Mouse (Mus musculus) liver, adult 2 months (tissue): ENCODE measurements around the gene Mysm1. TPM values are rescaled to one million over a fixed set of nuclear protein-coding genes. Genes with fewer than 3 reads are reported as not detected.

Experiments used
- DNase-seq: peaks from one replicate; pipeline ENCODE4 v3.0.0-alpha.2; 2011; ENCODE audit warnings: low read depth, low spot score; ENCODE audit errors: extremely low read depth
- H3K27ac ChIP-seq: fragments of 200-500 bp; replicated peaks from 2 replicates; pipeline ENCODE4 v1.5.1; 2012; ENCODE audit warnings: low read depth, mild to moderate bottlenecking, control low read depth, inconsistent platforms, low read length; ENCODE audit not compliant: insufficient read depth
- H3K27me3 ChIP-seq: fragments of 200-500 bp; 2 replicates; pipeline ENCODE4 v1.6.1; 2012; ENCODE audit warnings: mild to moderate bottlenecking, moderate library complexity, low read length, inconsistent platforms; ENCODE audit not compliant: control insufficient read depth, insufficient read depth
- H3K36me3 ChIP-seq: fragments of 200-500 bp; 2 replicates; pipeline ENCODE4 v1.6.1; 2012; ENCODE audit warnings: low read length, inconsistent platforms; ENCODE audit not compliant: control insufficient read depth, insufficient read depth
- H3K4me1 ChIP-seq: fragments of 200-500 bp; 2 replicates; pipeline ENCODE4 v1.6.1; 2011; ENCODE audit warnings: low read length; ENCODE audit not compliant: control insufficient read depth, insufficient read depth
- H3K4me3 ChIP-seq: fragments of 200-500 bp; 2 replicates; pipeline ENCODE4 v1.5.1; 2011; ENCODE audit warnings: low read depth, mild to moderate bottlenecking, control low read depth, low read length, moderate library complexity; ENCODE audit not compliant: insufficient read depth
- H3K79me2 ChIP-seq: fragments of 200-500 bp; 2 replicates; pipeline ENCODE4 v1.6.1; 2012; ENCODE audit warnings: inconsistent platforms, mild to moderate bottlenecking, low read length, moderate library complexity; ENCODE audit not compliant: control insufficient read depth, insufficient read depth
- H3K9ac ChIP-seq: fragments of 200-500 bp; 2 replicates; pipeline ENCODE4 v1.6.1; 2012; ENCODE audit warnings: low read depth, mild to moderate bottlenecking, control low read depth, inconsistent platforms, low read length
- CTCF ChIP-seq: fragments of 200-500 bp; IDR thresholded peaks from 2 replicates; pipeline ENCODE4 v1.5.1; 2011; ENCODE audit warnings: low read depth, low read length, control low read depth
- POLR2A ChIP-seq: fragments of 200-500 bp; IDR thresholded peaks from 2 replicates; pipeline ENCODE4 v1.6.1; 2011; ENCODE audit warnings: low read length, control low read depth; ENCODE audit not compliant: insufficient read depth; ENCODE audit errors: extremely low read depth
- WGBS: fragments of 180-500 bp; shearing (Covaris S2); methylation state at CpG from one replicate; pipeline ENCODE4 v1.1.7; 2018; 5-methylcytosine and 5-hydroxymethylcytosine counted together
- polyA plus RNA-seq: library from polyadenylated mRNA; depleted of rRNA; stranded (reverse); fragments of >200 nt; gene quantifications from 2 replicates; pipeline ENCODE4 v1.2.3, GENCODE M21; 2012; rRNA removed
- total RNA-seq: library from RNA; depleted of rRNA; stranded (reverse); fragments of >200 nt; gene quantifications from 2 replicates; pipeline ENCODE4 v1.2.3, GENCODE M21; 2014; rRNA removed

Gene Mysm1
- total RNA-seq (12.7 and 14.4 TPM in 2 replicates), polyA plus RNA-seq (1.6 and 1.8 TPM in 2 replicates)

DNA sequence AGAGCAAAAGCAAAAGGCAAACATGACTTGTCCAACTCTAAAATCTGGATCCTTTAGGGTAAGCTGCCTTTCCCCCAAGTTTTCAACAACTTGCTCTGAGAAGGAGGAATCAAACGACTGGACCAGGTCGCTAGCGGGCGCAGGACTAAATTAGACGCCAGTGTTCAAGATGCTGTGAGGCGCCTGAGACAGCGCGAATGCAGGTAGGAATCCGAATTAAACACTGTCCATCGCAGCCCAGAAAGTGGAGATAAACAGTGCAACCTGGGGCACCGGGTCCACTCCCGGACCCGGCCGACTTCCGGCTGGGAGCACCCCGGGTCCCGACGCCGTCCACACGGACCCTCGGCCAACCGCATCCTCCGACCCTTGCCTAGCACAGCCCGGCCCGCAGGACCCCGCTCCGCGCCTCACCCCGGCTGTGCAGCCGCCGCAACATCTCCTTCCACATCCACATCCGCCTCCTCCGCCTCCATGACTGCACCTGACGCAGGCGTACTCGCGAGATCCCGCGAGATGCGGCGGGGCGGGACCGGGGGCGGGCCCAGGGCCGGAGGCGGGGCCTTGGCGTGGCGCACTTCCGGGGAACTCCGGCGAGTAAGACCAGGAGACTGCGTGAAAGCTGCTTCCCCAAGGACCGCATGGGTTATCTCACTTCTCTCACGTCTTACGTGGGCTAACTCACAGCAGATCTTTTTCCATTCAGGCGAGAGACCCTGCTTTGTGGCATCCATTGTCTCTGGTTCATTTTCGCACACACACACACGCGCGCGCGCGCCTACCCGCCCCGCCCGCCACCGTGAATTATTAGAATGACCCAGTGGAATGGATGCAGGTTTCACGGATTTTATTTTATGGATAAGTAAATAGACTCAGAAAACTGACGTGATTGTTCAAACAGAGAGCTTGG is at the start of gene Mysm1:
Gene Mysm1 (minus strand): TSS at position 511 of the 910 bp plus-strand sequence.
- H3K9ac ChIP-seq = peak within 1 kb of the TSS; percentile 91
- H3K36me3 ChIP-seq = peaks cover 12% of the 10 kb centered on the region
- H3K4me1 ChIP-seq = peaks cover 10% of the 10 kb centered on the region
- peak within 1 kb of the TSS; percentile 68 for H3K27ac ChIP-seq
- H3K79me2 ChIP-seq = peaks cover 15% of the 10 kb centered on the region; the same call in 1 of the 2 replicates
- peak; percentile 64 for DNase-seq
- TF ChIP-seq CTCF = no peak
- TF ChIP-seq POLR2A = peak; percentile 77; the same call in 1 of the 2 replicates
- peak within 1 kb of the TSS; percentile 89 for H3K4me3 ChIP-seq
- WGBS = under 1% methylated on average over 69 of the region's 69 CpGs
- H3K27me3 ChIP-seq = no peaks in the 10 kb centered on the region

- H3K36me3 ChIP-seq = no peaks in the 10 kb centered on the region
- H3K9ac ChIP-seq = no peak overlapping the region
- no peak overlapping the region for H3K27ac ChIP-seq
- H3K4me3 ChIP-seq = no peak overlapping the region
- 83% methylated on average over 16 of the region's 16 CpGs for WGBS
- TF ChIP-seq CTCF (no peak), POLR2A (no peak)
- H3K79me2 ChIP-seq = no peaks in the 10 kb centered on the region
- H3K4me1 ChIP-seq = no peaks in the 10 kb centered on the region
- H3K27me3 ChIP-seq = no peaks in the 10 kb centered on the region
- no peak for DNase-seq
Measured at GRCm38 (mm10) chr4:95025847-95026600, 47.1 kb upstream of the Mysm1 start.

DNA sequence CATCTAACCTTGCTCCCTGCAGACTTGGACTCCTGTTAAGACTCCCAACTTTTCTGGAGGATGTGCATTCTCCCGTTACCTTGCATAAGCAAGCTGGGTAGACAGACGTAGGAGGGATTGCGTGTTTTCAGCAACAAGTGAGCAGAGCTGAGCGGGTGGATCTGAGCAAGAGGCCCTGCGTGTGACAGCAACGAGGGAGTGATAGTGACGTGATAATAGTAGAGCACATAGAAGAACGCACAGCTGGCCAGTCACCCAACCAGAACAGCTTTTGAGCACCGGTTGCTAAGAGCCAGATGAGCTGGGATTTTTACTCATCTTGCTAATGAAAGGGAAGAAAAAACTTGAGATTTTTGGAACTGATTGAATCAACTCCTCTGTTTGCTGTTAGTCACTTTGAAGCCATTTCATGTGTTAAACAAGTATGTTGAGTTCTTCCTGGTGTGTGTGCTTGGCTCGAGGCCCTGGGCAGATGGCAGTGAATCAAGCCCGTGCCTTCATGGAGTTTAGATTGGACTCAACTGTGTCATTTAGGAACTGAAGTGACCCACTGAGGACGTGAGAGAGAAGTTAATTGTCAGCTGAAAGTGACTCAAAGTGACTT is 44.6 kb upstream of the Mysm1 start:
- DNase-seq = no peak
- Histone ChIP-seq H3K27ac (no peak overlapping the region), H3K79me2 (no peaks in the 10 kb centered on the region), H3K36me3 (no peaks in the 10 kb centered on the region), H3K4me3 (no peak overlapping the region), H3K9ac (no peak overlapping the region), H3K27me3 (no peaks in the 10 kb centered on the region), H3K4me1 (no peaks in the 10 kb centered on the region)
- no peak for TF ChIP-seq POLR2A
- no peak for TF ChIP-seq CTCF
- 87% methylated on average over 12 of the region's 12 CpGs for WGBS

- no peak overlapping the region for H3K27ac ChIP-seq
- H3K9ac ChIP-seq = no peak overlapping the region
Measured at GRCm38 (mm10) chr4:95021649-95022637, 43.0 kb upstream of the Mysm1 start.

DNA sequence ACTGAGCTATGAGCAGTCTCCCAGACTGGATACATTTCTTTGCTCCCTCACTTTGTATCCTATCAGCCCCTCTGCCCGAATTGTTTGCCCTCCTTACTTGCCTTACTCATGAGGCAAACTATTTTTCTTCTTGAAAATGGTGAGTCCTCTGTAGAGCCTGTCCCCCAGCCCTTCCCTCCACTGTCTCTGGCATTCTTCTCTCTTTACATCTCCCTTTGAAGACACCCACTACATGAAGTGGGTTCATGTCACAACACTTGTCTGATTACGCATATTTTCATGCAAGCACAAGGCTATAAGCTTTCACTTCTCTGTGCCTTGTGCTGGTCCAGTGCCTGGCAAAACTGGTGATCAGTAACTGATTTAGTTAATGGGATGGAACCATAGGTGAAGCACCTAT is 41.3 kb upstream of the Mysm1 start:
- Histone ChIP-seq H3K4me3 (no peak overlapping the region), H3K27ac (no peak overlapping the region), H3K36me3 (no peaks in the 10 kb centered on the region), H3K27me3 (no peaks in the 10 kb centered on the region), H3K4me1 (no peaks in the 10 kb centered on the region), H3K9ac (no peak overlapping the region), H3K79me2 (no peaks in the 10 kb centered on the region)
- no peak for DNase-seq
- TF ChIP-seq POLR2A (no peak), CTCF (no peak)
- 92% methylated on average over 2 of the region's 2 CpGs for WGBS

More at GRCm38 (mm10) chr4:95021649-95022637, 43.0 kb upstream of the Mysm1 start:
- no peaks in the 10 kb centered on the region for H3K79me2 ChIP-seq
- no peak overlapping the region for H3K4me3 ChIP-seq
- TF ChIP-seq CTCF (no peak), POLR2A (no peak)
- H3K36me3 ChIP-seq = no peaks in the 10 kb centered on the region
- DNase-seq = no peak
- no peaks in the 10 kb centered on the region for H3K27me3 ChIP-seq
- no peaks in the 10 kb centered on the region for H3K4me1 ChIP-seq
- 77% methylated on average over 12 of the region's 12 CpGs for WGBS
